ENCODE assay signal across 15 mouse cellular contexts in the genomic region with DNA sequence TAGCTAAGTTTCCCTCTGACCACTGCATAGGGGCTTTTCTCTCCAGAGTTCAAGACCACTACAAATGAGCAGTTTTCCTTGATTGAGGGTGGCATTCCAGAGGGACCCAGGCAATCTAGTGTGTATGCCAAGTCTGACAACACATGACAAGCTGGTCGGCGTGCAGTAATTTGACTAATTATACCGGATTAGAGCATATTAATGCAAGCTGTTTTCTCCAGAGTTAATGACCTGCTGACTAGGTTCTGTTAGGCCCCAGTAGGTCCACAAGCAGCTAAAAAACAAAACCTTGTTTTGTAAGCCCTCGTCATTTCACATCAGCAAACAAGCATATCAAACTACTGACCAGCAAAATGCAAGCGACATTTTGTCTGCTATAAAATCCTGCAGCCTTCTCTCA. TPM values are rescaled to one million over a fixed set of nuclear protein-coding genes. Genes with fewer than 3 reads are reported as not detected.
DNase-seq lines count a peak whose midpoint lies in the region; ATAC-seq lines count a peak whose summit lies in the region.
"Had no signal": no experiment of that assay in that cellular context is flagged by ENCODE, and none has a peak within 500 bp of the region (broad histone marks: within the 10 kb centered on the region; RNA-seq: fewer than 3 reads in every experiment).

No protein-coding gene starts in this region.

- WGBS in limb, embryonic 12.5 days = 25% methylated on average over 5 of the region's 5 CpGs
- WGBS in limb, embryonic 10.5 days = 52% methylated on average over 5 of the region's 5 CpGs
- 18% methylated on average over 5 of the region's 5 CpGs for WGBS in hindbrain, embryonic 15.5 days

- intact Hi-C loops in gastrocnemius, postnatal 36 days (cut with DNase I) = no loop called here

- no peak for ATAC-seq in limb, embryonic 12.5 days (ENCODE audit: insufficient number of reproducible peaks, insufficient read depth, low FRiP score, low TSS enrichment, low read depth)
- peak; percentile 20 for ATAC-seq in hindbrain, embryonic 15.5 days (ENCODE audit: low FRiP score, low read depth)
- ATAC-seq: liver, postnatal 0 days had no signal

- H3K9me3 ChIP-seq in limb, embryonic 12.5 days = no peaks in the 10 kb centered on the region
- no peaks in the 10 kb centered on the region for H3K9me3 ChIP-seq in limb, embryonic 10.5 days (replicated peaks)
- H3K9me3 ChIP-seq in hindbrain, embryonic 15.5 days = no peaks in the 10 kb centered on the region
- H3K9me3 ChIP-seq: limb, embryonic 13.5 days had no signal

- peak overlapping the region; percentile 37; the same call in 1 of the 2 replicates for H3K27ac ChIP-seq in limb, embryonic 12.5 days
- no peak overlapping the region; the same call in 1 of the 2 replicates for H3K27ac ChIP-seq in limb, embryonic 10.5 days
- H3K27ac ChIP-seq in hindbrain, embryonic 15.5 days (replicated peaks) = peak overlapping the region; percentile 78
- H3K27ac ChIP-seq: limb, embryonic 13.5 days had no signal

- H3K4me1 ChIP-seq in limb, embryonic 12.5 days (replicated peaks) = peaks cover 28% of the 10 kb centered on the region
- peaks cover 35% of the 10 kb centered on the region for H3K4me1 ChIP-seq in limb, embryonic 10.5 days
- H3K4me1 ChIP-seq in hindbrain, embryonic 15.5 days (replicated peaks) = peaks cover 52% of the 10 kb centered on the region

- H3K4me2 ChIP-seq in limb, embryonic 12.5 days = no peak overlapping the region
- no peak overlapping the region for H3K4me2 ChIP-seq in hindbrain, embryonic 15.5 days
- H3K4me2 ChIP-seq: limb, embryonic 13.5 days had no signal

- no peak overlapping the region for H3K9ac ChIP-seq in limb, embryonic 12.5 days (replicated peaks)
- no peak overlapping the region for H3K9ac ChIP-seq in hindbrain, embryonic 15.5 days
- H3K9ac ChIP-seq: limb, embryonic 13.5 days; liver, postnatal 0 days had no signal

- H3K4me3 ChIP-seq in limb, embryonic 12.5 days (replicated peaks) = no peak overlapping the region
- H3K4me3 ChIP-seq in limb, embryonic 10.5 days = no peak overlapping the region
- no peak overlapping the region for H3K4me3 ChIP-seq in hindbrain, embryonic 15.5 days
- H3K4me3 ChIP-seq: limb, embryonic 13.5 days had no signal

- no peaks in the 10 kb centered on the region; the same call in 1 of the 2 replicates for H3K27me3 ChIP-seq in limb, embryonic 12.5 days
- no peaks in the 10 kb centered on the region for H3K27me3 ChIP-seq in limb, embryonic 10.5 days (ENCODE audit: low read depth, poor library complexity, severe bottlenecking)
- no peaks in the 10 kb centered on the region for H3K27me3 ChIP-seq in hindbrain, embryonic 15.5 days
- H3K27me3 ChIP-seq: limb, embryonic 13.5 days had no signal

- no peaks in the 10 kb centered on the region for H3K36me3 ChIP-seq in limb, embryonic 12.5 days
- H3K36me3 ChIP-seq in limb, embryonic 10.5 days = no peaks in the 10 kb centered on the region
- H3K36me3 ChIP-seq in hindbrain, embryonic 15.5 days = no peaks in the 10 kb centered on the region
- H3K36me3 ChIP-seq: limb, embryonic 13.5 days had no signal

- DNase-seq in embryo, embryonic 10.5 days (ENCODE audit: low spot score) = peak; percentile 18
- DNase-seq in embryo, embryonic 11 days = no peak
- no peak for DNase-seq in limb, embryonic 10.5 days (ENCODE audit: low spot score)
- DNase-seq in retina, postnatal 1 day = peak; percentile 97
- DNase-seq in gastrocnemius, postnatal 36 days = no peak
- no peak for DNase-seq in frontal cortex, adult 2 months (ENCODE audit: extremely low spot score in 1 of 2, low spot score in 1 of 2)
- DNase-seq: cerebellum, adult 9-10 months; heart, adult 18-20 months; kidney, postnatal 14 days; layer of hippocampus, postnatal 36 days; liver, postnatal 0 days; lung, postnatal 4 days had no signal

RNA-seq across cellular contexts. Expression of a gene that starts 30.9 kb away (rescaled TPM):
- polyA plus RNA-seq in limb, embryonic 12.5 days (2016; fragmentation: Nextera tagmentation; extraction: Ambion mirVana) = 72.6 and 89.1 TPM in 2 replicates
- 34.9 and 67.2 TPM in 2 replicates for polyA plus RNA-seq in limb, embryonic 10.5 days (2016; fragmentation: Nextera tagmentation; extraction: Ambion mirVana)
- 169 and 177 TPM in 2 replicates for polyA plus RNA-seq in hindbrain, embryonic 15.5 days (2015; fragmentation: Nextera tagmentation; extraction: Ambion mirVana)
- total RNA-seq in gastrocnemius, postnatal 36 days (2021) = 1 to 10 TPM; 1.6 to 2.1 TPM
- polyA plus RNA-seq in frontal cortex, adult 2 months (2012; rRNA removed) = 0.63 and 1.00 TPM in 2 replicates
- polyA plus RNA-seq: liver, postnatal 0 days had no signal

Comparison
In these comparisons a context has a peak if more than half of its experiments do, and no peak if none do; other contexts are left out.
1. DNase-seq: peak in embryo, embryonic 10.5 days (single experiment) and retina, postnatal 1 day (single experiment); none in embryo, embryonic 11 days (single experiment), limb, embryonic 10.5 days (single experiment), gastrocnemius, postnatal 36 days (0 of 2) and frontal cortex, adult 2 months (0 of 2).
2. RNA of a gene that starts 30.9 kb away (polyA plus RNA-seq): 169 to 177 TPM in hindbrain, embryonic 15.5 days, 72.6 to 89.1 TPM in limb, embryonic 12.5 days and 34.9 to 67.2 TPM in limb, embryonic 10.5 days; 0.63 to 1.00 TPM in frontal cortex, adult 2 months; every median in the first group is over 10 times any median in the second.